Mouse (Mus musculus) kidney, adult 2 months (tissue): ENCODE results near the gene Fam205a2. TPM values are rescaled to one million over a fixed set of nuclear protein-coding genes. Genes with fewer than 3 reads are reported as not detected.
"Not testable (repeated sequence)": the region's sequence is repeated elsewhere in the genome, so short reads cannot be mapped to it uniquely, and the experiment has no call there.

Experiments used
- DNase-seq: peaks from one replicate; pipeline ENCODE4 v3.0.0; 2021
- H3K27ac ChIP-seq: fragments of 200-500 bp; 2 replicates; pipeline ENCODE4 v1.5.1; 2012; ENCODE audit warnings: low read depth, low read length, control low read depth, inconsistent platforms; ENCODE audit not compliant: insufficient read depth
- H3K27me3 ChIP-seq: fragments of 200-500 bp; replicated peaks from 2 replicates; pipeline ENCODE4 v1.6.1; 2012; ENCODE audit warnings: mild to moderate bottlenecking, moderate library complexity, low read length, inconsistent platforms; ENCODE audit not compliant: control insufficient read depth, insufficient read depth
- H3K36me3 ChIP-seq: fragments of 200-500 bp; 2 replicates; pipeline ENCODE4 v1.6.1; 2012; ENCODE audit warnings: mild to moderate bottlenecking, moderate library complexity, low read length, inconsistent platforms; ENCODE audit not compliant: control insufficient read depth, insufficient read depth
- H3K4me1 ChIP-seq: fragments of 200-500 bp; 2 replicates; pipeline ENCODE4 v1.6.1; 2011; ENCODE audit warnings: low read length; ENCODE audit not compliant: control insufficient read depth, insufficient read depth
- H3K4me3 ChIP-seq: fragments of 200-500 bp; 2 replicates; pipeline ENCODE4 v1.5.1; 2011; ENCODE audit warnings: mild to moderate bottlenecking, low read depth, low read length, control low read depth; ENCODE audit not compliant: insufficient read depth
- WGBS: fragments of 180-500 bp; shearing (Covaris S2); methylation state at CpG from one replicate; pipeline ENCODE4 v1.1.7; 2018; 5-methylcytosine and 5-hydroxymethylcytosine counted together
- polyA plus RNA-seq: library from polyadenylated mRNA; depleted of rRNA; stranded (reverse); fragments of >200 nt; gene quantifications from 2 replicates; pipeline ENCODE4 v1.2.3, GENCODE M21; 2012; rRNA removed

Fam205a2 gene
- polyA plus RNA-seq: 0.03 TPM in 1 of 2 replicates, not detected in the other

DNA sequence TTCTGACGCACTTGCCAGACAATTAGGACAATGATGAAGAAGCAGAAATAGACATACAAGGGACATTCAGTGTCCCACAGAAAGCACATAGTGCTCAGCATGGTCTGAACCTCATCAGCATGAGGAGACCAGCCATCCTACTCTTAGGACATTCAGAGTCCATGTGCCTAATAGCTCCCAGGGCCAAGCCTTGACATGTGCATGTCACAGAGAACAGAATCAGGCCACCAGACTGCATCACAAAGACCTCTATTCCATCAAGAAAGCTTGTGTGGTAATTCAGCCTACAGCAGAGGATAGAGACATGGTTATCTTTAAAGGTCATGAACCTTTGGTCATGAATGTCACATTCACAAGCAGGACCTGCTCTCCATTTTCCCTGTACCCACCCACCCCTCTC is at the start of gene Fam205a2:
Gene Fam205a2 (minus strand): TSS at position 101 of the 400 bp plus-strand sequence.
- WGBS: no CpG with 5 or more reads among the region's 1 CpGs
- H3K4me1 ChIP-seq, H3K27ac ChIP-seq, H3K36me3 ChIP-seq, DNase-seq, H3K4me3 ChIP-seq, H3K27me3 ChIP-seq: not testable (repeated sequence)

Other genes starting within 250 kb of the Fam205a2 start
- not detected in 2 replicates for gene Gm21953, start 233.9 kb downstream of the Fam205a2 start, polyA plus RNA-seq
- 0.03 TPM in 1 of 2 replicates, not detected in the other for gene Fam205a3, start 209.8 kb downstream of the Fam205a2 start, polyA plus RNA-seq
- gene Gm21586, start 88.8 kb downstream of the Fam205a2 start, polyA plus RNA-seq: not detected in 2 replicates
- 0.08 and 0.10 TPM in 2 replicates for gene Gm2163, start 61.4 kb downstream of the Fam205a2 start, polyA plus RNA-seq
- 2.0 TPM in 1 of 2 replicates, not detected in the other for gene Gm10591, start 84.0 kb upstream of the Fam205a2 start, polyA plus RNA-seq
- 6.3 and 10.6 TPM in 2 replicates for gene Gm2564, start 101.5 kb upstream of the Fam205a2 start, polyA plus RNA-seq
- not detected in 2 replicates for gene Ccl27b, start 127.1 kb upstream of the Fam205a2 start, polyA plus RNA-seq
- 0.19 TPM in 1 of 2 replicates, not detected in the other for gene Il11ra2, start 133.7 kb upstream of the Fam205a2 start, polyA plus RNA-seq
- 0.14 and 0.35 TPM in 2 replicates for gene 4930578G10Rik, start 207.4 kb upstream of the Fam205a2 start, polyA plus RNA-seq
- 20.4 and 41.3 TPM in 2 replicates for gene Ccl19, start 228.4 kb upstream of the Fam205a2 start, polyA plus RNA-seq
- 19.8 and 66.9 TPM in 2 replicates for gene Ccl21a, start 245.8 kb upstream of the Fam205a2 start, polyA plus RNA-seq